Mouse (Mus musculus): ENCODE data around the gene Nr2c1.

GRCm38 (mm10) chr10:94134535-94135390, 13.1 kb upstream of the Nr2c1 start:
- TF ChIP-seq CTCF (IDR thresholded peaks at IDR 0.05; ENCODE audit: borderline replicate concordance, extremely low read depth, insufficient read depth, insufficient read length) (no peak), POLR2A (IDR thresholded peaks at IDR 0.05; ENCODE audit: borderline replicate concordance, extremely low read depth, insufficient read depth, insufficient read length, poor library complexity, severe bottlenecking) (no peak)
